Mouse (Mus musculus) frontal cortex, postnatal 10 days (tissue): ENCODE results near the gene Gm28998.
"Not testable (repeated sequence)": the region's sequence is repeated elsewhere in the genome, so short reads cannot be mapped to it uniquely, and the experiment has no call there.

Experiments
- DNase-seq, 2 experiments: peaks; one replicate each; pipeline ENCODE4 v3.0.0; 2022; ENCODE audit warnings: low spot score in 2 of 2, mixed read lengths in 1 of 2

Gene Gm28998

DNA sequence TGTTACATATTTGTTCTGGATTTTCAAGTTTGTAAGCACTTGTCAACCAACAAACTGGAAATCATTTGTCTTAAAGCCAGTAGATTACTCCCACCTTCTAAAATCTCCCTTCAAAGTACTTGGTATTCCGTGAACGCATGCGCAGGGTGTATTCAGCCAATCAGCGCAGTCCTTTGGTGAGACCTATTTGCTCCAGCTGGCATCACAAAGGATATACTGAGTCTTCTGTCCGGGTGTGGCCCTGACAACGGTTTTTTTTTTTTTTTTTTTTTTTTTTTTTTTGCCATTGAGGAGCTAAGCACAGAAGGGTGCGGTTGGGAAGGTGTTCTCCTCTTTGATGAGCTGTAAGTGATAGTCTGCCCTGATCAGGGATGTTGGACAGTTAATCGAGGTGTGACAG is at the start of gene Gm28998:
Gene Gm28998 (plus strand): TSS at position 301 of the 400 bp plus-strand sequence.
- DNase-seq, result not testable (repeated sequence)
